Mouse (Mus musculus) induced T-regulatory cell, adult 2 months (primary cell): Measurements from ENCODE around the gene Miox.
A peak's percentile ranks its signal among the peaks of the same experiment; 100 is the strongest.

Source experiments
- DNase-seq: peaks from one replicate; pipeline ENCODE4 v3.0.0-alpha.2; 2012; ENCODE audit warnings: low read depth

Gene Miox

GRCm38 (mm10) chr15:89372068-89372467, 37.9 kb downstream of the Miox start:
- no peak for DNase-seq

DNA sequence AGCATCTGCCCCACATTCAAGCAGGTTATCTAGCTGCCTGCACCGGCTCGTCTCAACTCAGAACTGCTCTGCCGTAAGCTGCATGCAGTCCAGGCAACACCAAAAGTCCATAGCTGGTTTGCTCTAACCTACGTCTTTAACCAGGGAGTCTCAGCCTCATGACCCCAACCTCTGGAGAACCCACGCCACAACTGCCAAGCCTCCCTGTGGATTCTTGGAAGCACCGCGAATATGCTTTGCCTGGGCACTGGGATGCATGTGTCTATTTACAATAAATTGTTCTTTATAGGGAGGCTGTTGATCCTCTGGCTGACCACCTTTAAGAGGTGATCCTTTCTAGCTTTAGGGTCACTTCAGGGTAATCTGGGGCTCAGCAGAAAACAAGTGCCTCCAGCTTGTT, 38.3 kb downstream of the Miox start:
- DNase-seq = no peak

GRCm38 (mm10) chr15:89373027-89373761, 39.0 kb downstream of the Miox start:
- peak; percentile 94 for DNase-seq

GRCm38 (mm10) chr15:89373762-89374248, 39.6 kb downstream of the Miox start, which contains the start of gene Sco2:
Gene Sco2, minus strand, starts transcription at chr15:89373846.
- peak; percentile 94 for DNase-seq

GRCm38 (mm10) chr15:89374340-89374739, 40.1 kb downstream of the Miox start:
- DNase-seq = no peak

DNA sequence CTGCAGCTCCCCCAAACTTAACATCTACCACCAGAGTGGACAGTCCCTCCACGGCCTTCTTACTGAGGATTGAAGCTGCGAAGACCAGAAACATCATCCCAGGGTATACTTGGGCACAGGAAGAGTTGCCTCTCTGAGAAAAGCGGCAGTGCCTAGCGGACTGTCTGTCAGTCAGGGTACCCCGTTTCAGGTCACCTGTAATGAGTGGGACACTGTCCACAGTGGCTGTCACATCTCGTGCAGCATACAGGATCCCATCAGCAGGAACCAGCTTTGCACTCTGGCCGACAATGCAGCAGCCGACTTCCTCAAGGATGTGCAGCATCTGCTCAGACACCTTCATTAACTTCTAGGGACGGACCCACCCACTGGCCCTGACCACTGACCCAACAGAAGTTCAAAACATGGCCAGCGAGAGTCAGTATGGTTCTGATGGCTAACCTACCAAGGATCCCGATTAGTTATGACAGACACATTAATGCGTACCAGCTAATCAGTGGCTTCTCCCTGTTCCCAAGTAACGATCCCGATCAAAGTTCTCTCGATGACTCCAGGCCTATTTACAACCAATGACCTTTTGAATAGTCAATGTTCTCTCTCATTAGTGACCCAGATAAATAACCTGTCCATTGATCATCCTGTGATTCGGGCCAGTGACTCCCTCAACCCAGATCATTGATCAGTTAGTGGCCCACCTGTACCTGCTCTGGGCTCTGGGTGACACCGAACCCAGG, 40.8 kb downstream of the Miox start:
- no peak for DNase-seq

- no peak for DNase-seq
Observed at GRCm38 (mm10) chr15:89376040-89376439, 41.8 kb downstream of the Miox start.

DNA sequence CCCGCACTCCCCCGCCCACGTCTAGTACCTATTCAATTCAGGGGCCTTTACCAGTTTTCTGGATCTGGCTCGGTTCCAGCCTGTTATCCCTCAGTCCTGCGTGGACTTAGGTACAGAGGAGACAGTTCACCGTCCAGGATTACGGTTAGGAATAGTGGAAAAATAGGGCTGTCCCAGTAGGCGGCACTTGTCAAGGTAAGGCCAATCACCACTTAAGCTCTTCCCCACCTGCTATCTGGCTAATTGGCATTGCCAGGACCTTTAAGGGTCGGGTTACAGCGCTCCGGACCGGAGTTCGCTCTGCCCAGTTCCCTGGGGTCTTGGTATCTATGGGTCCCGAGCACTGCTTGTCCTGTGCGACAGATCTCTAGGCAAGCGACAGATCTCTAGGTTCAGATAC, 42.8 kb downstream of the Miox start, which contains the start of gene Tymp:
Gene Tymp (minus strand): TSS at position 83 of the 400 bp plus-strand sequence.
- no peak for DNase-seq

GRCm38 (mm10) chr15:89377362-89377761, 43.2 kb downstream of the Miox start:
- no peak for DNase-seq

DNA sequence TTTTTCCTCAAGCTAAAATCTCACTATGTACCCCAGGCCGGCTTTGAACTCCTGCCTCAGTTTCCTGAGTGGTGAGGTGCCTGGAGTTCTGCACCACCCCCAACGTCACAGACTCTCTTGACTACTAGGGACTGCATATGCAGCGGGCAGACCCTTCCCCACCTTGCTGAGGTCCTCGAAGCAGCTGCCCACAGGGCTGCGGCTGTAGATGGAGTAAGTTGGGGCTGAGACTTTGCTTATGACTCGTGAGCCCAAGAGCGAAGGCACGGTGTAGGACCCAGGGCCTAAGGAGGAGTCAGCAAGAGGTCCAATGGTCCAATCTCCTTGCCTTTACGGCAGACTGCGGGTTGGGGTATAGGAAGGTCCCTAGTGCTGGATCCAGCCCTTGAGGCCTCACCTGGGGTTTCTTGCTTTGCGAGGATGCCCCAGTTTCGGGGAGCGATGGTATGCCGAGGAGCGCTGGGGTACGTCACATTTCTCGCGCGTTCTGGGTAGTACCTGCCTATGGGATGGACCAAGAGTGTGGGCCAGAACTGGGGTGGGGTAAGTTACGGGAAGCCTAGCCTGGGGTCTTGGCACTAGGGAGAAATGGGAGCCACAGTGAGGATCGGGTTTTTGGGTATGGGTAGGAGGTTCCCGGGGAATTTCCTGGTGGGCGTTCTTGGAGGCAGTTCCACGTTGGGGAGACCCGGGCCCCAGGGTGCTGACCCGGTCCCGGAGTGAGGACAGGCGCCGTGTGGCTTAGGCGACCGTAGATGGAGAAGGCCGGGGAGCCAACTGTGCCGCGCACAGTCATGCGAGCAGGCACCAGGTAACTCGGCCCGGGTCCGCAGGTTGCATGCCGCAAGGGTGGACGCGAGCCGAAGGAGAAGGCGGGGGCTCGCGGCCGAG, 44.0 kb downstream of the Miox start:
- peak; percentile 17 for DNase-seq

GRCm38 (mm10) chr15:89378831-89379401, 44.7 kb downstream of the Miox start, which contains the start of gene Odf3b:
Gene Odf3b, minus strand, starts transcription at chr15:89379282.
- peak; percentile 46 for DNase-seq

DNA sequence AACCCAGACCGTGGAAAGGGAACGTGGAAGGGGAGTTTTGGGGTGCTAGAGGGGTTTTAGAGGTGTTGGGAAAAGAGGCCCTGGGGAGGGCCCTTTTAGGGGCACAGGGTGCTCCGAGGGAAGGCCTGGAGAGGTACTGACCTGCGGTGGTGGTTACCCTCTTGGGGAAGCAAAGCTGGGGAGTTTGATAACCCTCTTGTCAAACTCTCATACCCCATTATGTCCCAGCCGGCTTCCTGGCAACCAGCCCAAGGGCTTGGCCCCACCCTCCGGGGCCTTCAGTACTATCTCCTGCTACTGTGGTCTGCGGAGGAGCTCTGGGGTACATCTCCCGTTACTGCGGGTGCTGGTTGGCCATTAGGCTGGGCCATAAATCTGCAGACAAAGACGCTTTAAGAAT, 45.2 kb downstream of the Miox start:
- DNase-seq = no peak

DNA sequence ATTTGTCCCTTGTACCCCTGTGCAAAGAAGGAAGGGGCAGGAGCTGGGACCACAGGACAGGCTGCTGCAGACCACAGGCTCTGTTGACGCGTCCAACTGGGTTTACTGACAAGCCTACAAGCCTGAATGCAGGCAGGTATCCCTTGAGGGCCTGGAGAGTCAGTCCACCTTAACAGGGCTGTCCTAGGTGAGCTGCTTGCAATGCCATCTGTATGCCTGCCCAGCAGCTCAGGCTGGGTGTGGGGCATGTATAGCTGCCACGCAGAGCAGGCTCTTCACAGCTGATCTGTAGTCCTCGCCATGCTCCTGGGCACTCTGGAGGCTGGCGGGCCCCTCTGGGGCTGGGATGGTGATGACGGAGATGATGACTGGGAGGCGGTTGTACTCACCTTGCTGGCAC, 50.4 kb downstream of the Miox start, which contains the start of gene Klhdc7b:
Gene Klhdc7b (plus strand): TSS at position 301 of the 400 bp plus-strand sequence.
- DNase-seq = no peak
